Mouse (Mus musculus) hindbrain, postnatal 0 days (tissue): ENCODE measurements around the gene Tmem132c. TPM values are rescaled to one million over a fixed set of nuclear protein-coding genes. Genes with fewer than 3 reads are reported as not detected.
"Not testable (repeated sequence)": the region's sequence is repeated elsewhere in the genome, so short reads cannot be mapped to it uniquely, and the experiment has no call there.

ENCODE experiments used
- ATAC-seq: fragments of 200-750 bp; cut with Nextera tagmentation; 2 replicates; pipeline ENCODE4 v1.8.0; 2017; ENCODE audit warnings: mild to moderate bottlenecking, moderate TSS enrichment, moderate library complexity
- DNase-seq: peaks from one replicate; pipeline ENCODE4 v3.0.0-alpha.2; 2015; ENCODE audit warnings: low spot score
- H3K27ac ChIP-seq: fragments of 300-500 bp; sonication (generic); 2 replicates; pipeline ENCODE4 v1.5.1; 2014; ENCODE audit warnings: mild to moderate bottlenecking
- H3K27me3 ChIP-seq: fragments of 300-500 bp; sonication (generic); 2 replicates; pipeline ENCODE4 v1.6.1; 2014; ENCODE audit warnings: low read length, mixed read lengths; ENCODE audit not compliant: insufficient read depth
- H3K36me3 ChIP-seq: fragments of 300-500 bp; sonication (generic); 2 replicates; pipeline ENCODE4 v1.6.1; 2014; ENCODE audit warnings: low read length, mixed read lengths; ENCODE audit not compliant: insufficient read depth
- H3K4me1 ChIP-seq: fragments of 300-500 bp; sonication (generic); 2 replicates; pipeline ENCODE4 v1.6.1; 2014; ENCODE audit warnings: antibody characterized with exemption, low read length, mixed read lengths; ENCODE audit not compliant: insufficient read depth
- H3K4me2 ChIP-seq: fragments of 300-500 bp; sonication (generic); 2 replicates; pipeline ENCODE4 v1.6.1; 2014; ENCODE audit warnings: low read depth, mild to moderate bottlenecking, low read length, moderate library complexity, mixed read lengths
- H3K4me3 ChIP-seq: fragments of 300-500 bp; sonication (generic); 2 replicates; pipeline ENCODE4 v1.5.1; 2014; ENCODE audit warnings: low read length
- H3K9ac ChIP-seq: fragments of 300-500 bp; sonication (generic); replicated peaks from 2 replicates; pipeline ENCODE4 v1.6.1; 2014; ENCODE audit warnings: mild to moderate bottlenecking, low read length, moderate library complexity, mixed read lengths
- H3K9me3 ChIP-seq: fragments of 300-500 bp; sonication (generic); 2 replicates; pipeline ENCODE4 v1.6.1; 2016; ENCODE audit warnings: low read length, mixed read lengths
- CTCF ChIP-seq: IDR thresholded peaks from 2 replicates; pipeline ENCODE4 v1.5.1; 2016; ENCODE audit warnings: antibody characterized with exemption, control low read depth, low read depth
- WGBS: fragments of 180-500 bp; shearing (Covaris S2); extraction: QIAGEN DNeasy Blood & Tissue Kit; methylation state at CpG from one replicate; pipeline ENCODE4 v1.1.7; 2014; 5-methylcytosine and 5-hydroxymethylcytosine counted together
- polyA plus RNA-seq: library from polyadenylated mRNA; unstranded; fragments of >200 nt; fragmentation: Nextera tagmentation; extraction: Ambion mirVana; gene quantifications from 2 replicates; pipeline ENCODE4 v1.2.1, GENCODE M21; 2015
- total RNA-seq: library from RNA; depleted of rRNA; stranded (reverse); fragments of >200 nt; gene quantifications from 2 replicates; pipeline ENCODE4 v1.2.3, GENCODE M21; 2014

The Tmem132c gene
- total and polyA plus RNA-seq, 2 experiments from 2014 or later: 12.9 to 46.0 TPM

- Histone ChIP-seq H3K27me3 (no peaks in the 10 kb centered on the region), H3K9me3 (no peaks in the 10 kb centered on the region), H3K4me2 (no peak overlapping the region), H3K9ac (no peak overlapping the region), H3K36me3 (no peaks in the 10 kb centered on the region), H3K4me3 (no peak overlapping the region), H3K27ac (no peak overlapping the region), H3K4me1 (no peaks in the 10 kb centered on the region)
- DNase-seq: peak; percentile 35
- 44% methylated on average over 12 of the region's 12 CpGs for WGBS
- no peak for ATAC-seq
- no peak for TF ChIP-seq CTCF
Measured at GRCm38 (mm10) chr5:127347053-127347748, 105.6 kb downstream of the Tmem132c start.

GRCm38 (mm10) chr5:127349221-127350065 is 107.8 kb downstream of the Tmem132c start:
- no peaks in the 10 kb centered on the region for H3K9me3 ChIP-seq
- no peak overlapping the region for H3K9ac ChIP-seq
- H3K4me1 ChIP-seq: no peaks in the 10 kb centered on the region
- 43% methylated on average over 9 of the region's 9 CpGs for WGBS
- no peaks in the 10 kb centered on the region for H3K27me3 ChIP-seq
- no peak overlapping the region for H3K27ac ChIP-seq
- H3K4me3 ChIP-seq: no peak overlapping the region
- H3K4me2 ChIP-seq: no peak overlapping the region
- ATAC-seq (no peak), DNase-seq (no peak)
- no peak for TF ChIP-seq CTCF
- no peaks in the 10 kb centered on the region for H3K36me3 ChIP-seq

- H3K36me3 ChIP-seq: no peaks in the 10 kb centered on the region
- H3K27me3 ChIP-seq: no peaks in the 10 kb centered on the region
- DNase-seq (no peak), ATAC-seq (no peak)
- no peak overlapping the region for H3K4me2 ChIP-seq
- no peaks in the 10 kb centered on the region for H3K4me1 ChIP-seq
- no peak overlapping the region for H3K27ac ChIP-seq
- no peaks in the 10 kb centered on the region for H3K9me3 ChIP-seq
- 67% methylated on average over 2 of the region's 2 CpGs for WGBS
- TF ChIP-seq CTCF: peak; percentile 55
- H3K9ac ChIP-seq: no peak overlapping the region
- H3K4me3 ChIP-seq: no peak overlapping the region
Measured at GRCm38 (mm10) chr5:127353002-127353401, 111.4 kb downstream of the Tmem132c start.

- Histone ChIP-seq H3K4me1 (no peaks in the 10 kb centered on the region), H3K4me3 (no peak overlapping the region), H3K27me3 (no peaks in the 10 kb centered on the region), H3K4me2 (no peak overlapping the region), H3K36me3 (no peaks in the 10 kb centered on the region), H3K9me3 (no peaks in the 10 kb centered on the region), H3K9ac (no peak overlapping the region), H3K27ac (no peak overlapping the region)
- ATAC-seq (no peak), DNase-seq (no peak)
- 26% methylated on average over 8 of the region's 8 CpGs for WGBS
- no peak for TF ChIP-seq CTCF
Measured at GRCm38 (mm10) chr5:127355836-127356235, 114.2 kb downstream of the Tmem132c start.

- not testable (repeated sequence) for H3K4me1 ChIP-seq, H3K9ac ChIP-seq, H3K9me3 ChIP-seq, H3K27me3 ChIP-seq, ATAC-seq, DNase-seq, H3K27ac ChIP-seq, H3K36me3 ChIP-seq, H3K4me2 ChIP-seq, H3K4me3 ChIP-seq
- WGBS: 87% methylated on average over 4 of the region's 4 CpGs
- TF ChIP-seq CTCF: peak; percentile 50
Measured at GRCm38 (mm10) chr5:127357878-127358277, 116.3 kb downstream of the Tmem132c start.

GRCm38 (mm10) chr5:127361145-127361544 is 119.5 kb downstream of the Tmem132c start:
- no peak for DNase-seq
- Histone ChIP-seq H3K9me3 (0 out of 2 replicates have a peak, but pooled peaks cover 4% of the 10 kb centered on the region), H3K4me1 (no peaks in the 10 kb centered on the region), H3K9ac (no peak overlapping the region), H3K36me3 (no peaks in the 10 kb centered on the region), H3K27me3 (no peaks in the 10 kb centered on the region), H3K4me2 (no peak overlapping the region), H3K27ac (no peak overlapping the region), H3K4me3 (no peak overlapping the region)
- TF ChIP-seq CTCF: no peak
- WGBS: 45% methylated on average over 8 of the region's 8 CpGs
- ATAC-seq: no peak

- Histone ChIP-seq H3K4me1 (no peaks in the 10 kb centered on the region), H3K27me3 (no peaks in the 10 kb centered on the region), H3K4me2 (no peak overlapping the region), H3K4me3 (no peak overlapping the region), H3K9ac (no peak overlapping the region), H3K9me3 (0 out of 2 replicates have a peak, but pooled peaks cover 5% of the 10 kb centered on the region), H3K27ac (no peak overlapping the region), H3K36me3 (no peaks in the 10 kb centered on the region)
- ATAC-seq: no peak
- DNase-seq: no peak
- peak; percentile 44 for TF ChIP-seq CTCF
- WGBS: 23% methylated on average over 1 of the region's 1 CpGs
Measured at GRCm38 (mm10) chr5:127365061-127365460, 123.5 kb downstream of the Tmem132c start.
